Mouse (Mus musculus) myocyte (in vitro differentiated cells): Measurements from ENCODE around the gene Olfr775.

Experiments used
- CEBPB ChIP-seq: IDR thresholded peaks from 2 replicates; pipeline ENCODE4 v1.6.1; 2011; ENCODE audit warnings: mild to moderate bottlenecking, moderate library complexity; ENCODE audit not compliant: poor library complexity, insufficient read depth, severe bottlenecking
- E2F4 ChIP-seq: IDR thresholded peaks from one replicate; pipeline ENCODE4 v1.6.1; 2011; ENCODE audit warnings: mild to moderate bottlenecking, control low read depth, moderate library complexity; ENCODE audit not compliant: insufficient read depth
- MAX ChIP-seq: IDR thresholded peaks from one replicate; pipeline ENCODE4 v1.6.1; 2011; ENCODE audit warnings: low read depth, mild to moderate bottlenecking, control low read depth
- MYOD1 ChIP-seq, 3 experiments: IDR thresholded peaks; one replicate each; pipeline ENCODE4 v1.6.1; 2011; ENCODE audit warnings: control low read depth in 2 of 3, low read depth in 2 of 3, mild to moderate bottlenecking in 2 of 3, moderate library complexity in 1 of 3; ENCODE audit not compliant: insufficient read length in 2 of 3, control insufficient read depth in 1 of 3
- MYOG ChIP-seq, 3 experiments: IDR thresholded peaks; one replicate each; pipeline ENCODE4 v1.6.1; 2011; ENCODE audit warnings: control low read depth in 2 of 3, low read depth in 2 of 3, mild to moderate bottlenecking in 2 of 3; ENCODE audit not compliant: insufficient read length in 2 of 3, control insufficient read depth in 1 of 3, insufficient read depth in 1 of 3
- POLR2A ChIP-seq: IDR thresholded peaks from one replicate; pipeline ENCODE4 v1.6.1; 2011; ENCODE audit warnings: low read depth, mild to moderate bottlenecking, control low read depth, moderate library complexity; ENCODE audit not compliant: insufficient read length
- POLR2AphosphoS2 ChIP-seq: IDR thresholded peaks from one replicate; pipeline ENCODE4 v1.6.1; 2011; ENCODE audit warnings: low read depth, control low read depth; ENCODE audit not compliant: insufficient read length
- REST ChIP-seq: IDR thresholded peaks from one replicate; pipeline ENCODE4 v1.6.1; 2011; ENCODE audit warnings: mild to moderate bottlenecking, control low read depth, moderate library complexity; ENCODE audit not compliant: insufficient read depth, insufficient read length
- SRF ChIP-seq: IDR thresholded peaks from one replicate; pipeline ENCODE4 v1.6.1; 2011; ENCODE audit warnings: low read depth; ENCODE audit not compliant: control insufficient read depth, insufficient read length
- TCF12 ChIP-seq: IDR thresholded peaks from one replicate; pipeline ENCODE4 v1.6.1; 2011; ENCODE audit warnings: mild to moderate bottlenecking, control low read depth; ENCODE audit not compliant: poor library complexity, insufficient read depth, severe bottlenecking
- TCF3 ChIP-seq: IDR thresholded peaks from one replicate; pipeline ENCODE4 v1.6.1; 2011; ENCODE audit warnings: low read depth, control low read depth; ENCODE audit not compliant: insufficient read length
- USF1 ChIP-seq: IDR thresholded peaks from one replicate; pipeline ENCODE4 v1.6.1; 2011; ENCODE audit warnings: low read depth, mild to moderate bottlenecking, control low read depth, moderate library complexity

DNA sequence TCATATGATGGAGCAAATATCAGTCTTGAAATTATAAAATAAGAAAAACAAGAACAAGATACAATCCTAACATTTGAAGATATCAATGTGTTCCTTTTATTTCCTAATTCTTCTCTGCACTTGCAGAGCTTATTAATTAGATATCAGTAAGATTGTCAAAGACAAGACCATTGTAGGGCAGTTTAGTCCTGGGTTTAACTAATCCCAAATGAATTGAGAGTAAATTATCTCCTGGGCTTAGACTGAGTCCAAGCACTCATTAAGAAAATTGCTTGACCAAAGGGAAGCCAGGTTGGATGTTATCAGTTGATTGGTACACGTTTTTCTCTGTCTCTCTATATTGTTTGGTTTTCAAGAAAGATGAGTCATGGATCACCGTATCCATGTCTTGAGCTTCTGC is 12.3 kb upstream of the Olfr775 start, which contains the start of gene Olfr774:
- TF ChIP-seq TCF12 (no peak), MAX (no peak), POLR2AphosphoS2 (no peak), POLR2A (no peak), TCF3 (no peak), E2F4 (no peak), MYOD1 (IDR thresholded peaks at IDR 0.05; ENCODE audit: control insufficient read depth in 1 of 3, insufficient read length in 2 of 3, low read depth in 2 of 3) (no peak), USF1 (no peak), SRF (no peak), CEBPB (no peak), REST (no peak), MYOG (IDR thresholded peaks at IDR 0.05; ENCODE audit: control insufficient read depth in 1 of 3, insufficient read depth in 1 of 3, insufficient read length in 2 of 3, low read depth in 2 of 3) (no peak)
